Mouse (Mus musculus): ENCODE data around the gene Hmgb1. TPM values are rescaled to one million over a fixed set of nuclear protein-coding genes. Genes with fewer than 3 reads are reported as not detected.
A peak's percentile ranks its signal among the peaks of the same experiment; 100 is the strongest.

Gene Hmgb1
- total and polyA plus RNA-seq, 3 experiments = 227 to 899 (median 288) TPM

- Histone ChIP-seq H3K4me2 (ENCODE audit: insufficient read depth, low read depth, poor library complexity, severe bottlenecking) (no peak overlapping the region), H3K27ac (ENCODE audit: insufficient read depth, low read depth) (no peak overlapping the region), H3K9me3 (replicated peaks; ENCODE audit: low read length) (peaks cover 2% of the 10 kb centered on the region), H3K27me3 (replicated peaks) (no peaks in the 10 kb centered on the region), H3K36me3 (replicated peaks in 1 of 2; ENCODE audit: control insufficient read depth in 1 of 2, insufficient read depth in 1 of 2, low read length in 1 of 2) (no peaks in the 10 kb centered on the region), H3K4me3 (replicated peaks in 1 of 3; ENCODE audit: low read depth in 2 of 3, low read length in 2 of 3, poor library complexity in 1 of 3) (no peak overlapping the region), H3K79me2 (replicated peaks; ENCODE audit: control insufficient read depth, extremely low read depth, insufficient read depth, poor library complexity, severe bottlenecking) (no peaks in the 10 kb centered on the region), H3K9ac (ENCODE audit: insufficient read depth, low read depth) (no peak overlapping the region), H3K4me1 (ENCODE audit: control insufficient read depth in 1 of 2, insufficient read depth in 2 of 2) (peaks cover 29 to 37% of the 10 kb centered on the region in 2 experiments)
- DNase-seq (ENCODE audit: extremely low read depth) = no peak
- dilution Hi-C loops (cut with MboI; ENCODE audit: extremely low pct_ligation_motif_present, extremely low pct_unique_long_range_greater_than_20kb, low sequenced_read_pairs) = no loop called here
- no peak for TF ChIP-seq POLR2AphosphoS2 (IDR thresholded peaks at IDR 0.05; ENCODE audit: low read depth, low read length)
- no peak for TF ChIP-seq ZC3H11A (IDR thresholded peaks at IDR 0.05; ENCODE audit: low read depth, low read length)
- TF ChIP-seq TCF12 (IDR thresholded peaks at IDR 0.05; ENCODE audit: low read depth, low read length) = no peak
- no peak for TF ChIP-seq ELF1 (IDR thresholded peaks at IDR 0.05; ENCODE audit: low read depth, low read length)
- TF ChIP-seq EP300 (IDR thresholded peaks at IDR 0.05; ENCODE audit: low read length) = no peak
- TF ChIP-seq MYC (IDR thresholded peaks at IDR 0.05; ENCODE audit: low read depth, low read length) = no peak
- TF ChIP-seq CHD1 (IDR thresholded peaks at IDR 0.05; ENCODE audit: low read depth, low read length) = no peak
- TF ChIP-seq JUND (conservative IDR thresholded peaks at IDR 0.05; ENCODE audit: low read depth, low read length) = no peak
- no peak for TF ChIP-seq GABPA (IDR thresholded peaks at IDR 0.05; ENCODE audit: insufficient replicate concordance, low read depth, low read length)
- no peak for TF ChIP-seq KAT2A (IDR thresholded peaks at IDR 0.05; ENCODE audit: insufficient replicate concordance, low read length)
- TF ChIP-seq NELFE (IDR thresholded peaks at IDR 0.05; ENCODE audit: low read depth, low read length) = no peak
- peak; percentile 37 for TF ChIP-seq RAD21 (IDR thresholded peaks at IDR 0.05; ENCODE audit: low read depth, low read length)
- TF ChIP-seq SMC3 (IDR thresholded peaks at IDR 0.05; ENCODE audit: low read depth, low read length) = peak; percentile 54
- TF ChIP-seq POLR2A (IDR thresholded peaks at IDR 0.05; ENCODE audit: low read depth, low read length) = no peak
- TF ChIP-seq CTCF (conservative IDR thresholded peaks at IDR 0.05 in 1 of 2, IDR thresholded peaks at IDR 0.05 in 1 of 2; ENCODE audit: low read depth in 2 of 2, low read length in 2 of 2) = peak in 1 of 2 experiments; percentile 55; a peak in 2 of 4 replicates
- TF ChIP-seq MEF2A (IDR thresholded peaks at IDR 0.05; ENCODE audit: borderline replicate concordance, low read depth, low read length) = no peak
- TF ChIP-seq JUN (IDR thresholded peaks at IDR 0.05; ENCODE audit: insufficient read depth, low read depth, low read length) = no peak
- TF ChIP-seq RCOR1 (conservative IDR thresholded peaks at IDR 0.05; ENCODE audit: low read depth, low read length) = no peak
- TF ChIP-seq USF2 (conservative IDR thresholded peaks at IDR 0.05; ENCODE audit: low read depth, low read length) = no peak
- TF ChIP-seq SIN3A (IDR thresholded peaks at IDR 0.05; ENCODE audit: low read length) = no peak
- TF ChIP-seq UBTF (IDR thresholded peaks at IDR 0.05; ENCODE audit: low read depth, low read length) = no peak
- no peak for TF ChIP-seq MAFK (IDR thresholded peaks at IDR 0.05; ENCODE audit: insufficient replicate concordance, low read length)
- in situ Hi-C loops (cut with MboI; ENCODE audit: low pct_ligation_motif_present, low pct_unique_long_range_greater_than_20kb, low sequenced_read_pairs) = no loop called here
Measured at GRCm38 (mm10) chr5:149088149-149088548, 96.1 kb downstream of the Hmgb1 start.

Measured in CH12.LX (cell line).